Mouse (Mus musculus) MEL (cell line): ENCODE measurements around the gene Col18a1. TPM values are rescaled to one million over a fixed set of nuclear protein-coding genes. Genes with fewer than 3 reads are reported as not detected.

ENCODE experiments used
- DNase-seq: peaks from one replicate; pipeline ENCODE4 v3.0.0; 2011; ENCODE audit warnings: low read depth, low spot score
- H3K27ac ChIP-seq: 2 replicates; pipeline ENCODE4 v1.5.1; 2012; ENCODE audit warnings: low read depth, mild to moderate bottlenecking, control low read depth, low read length, moderate library complexity; ENCODE audit not compliant: control insufficient read depth
- H3K27me3 ChIP-seq, 2 experiments: fragments of 150-350 bp in 1 of 2; sonication (generic) in 1 of 2; 2 replicates each; pipeline ENCODE4 v1.6.1; 2012; ENCODE audit warnings: low read length in 2 of 2, mild to moderate bottlenecking in 2 of 2, improper control_type of control experiment in 1 of 2, moderate library complexity in 1 of 2; ENCODE audit not compliant: insufficient read depth in 2 of 2, control insufficient read depth in 1 of 2
- H3K36me3 ChIP-seq, 2 experiments: 2 replicates each; pipeline ENCODE4 v1.6.1; 2012 to 2014; ENCODE audit warnings: low read length in 2 of 2, improper control_type of control experiment in 1 of 2, inconsistent platforms in 1 of 2, mild to moderate bottlenecking in 1 of 2; ENCODE audit not compliant: insufficient read depth in 2 of 2, control insufficient read depth in 1 of 2
- H3K4me1 ChIP-seq, 2 experiments: fragments of 150-350 bp in 1 of 2; sonication (generic) in 1 of 2; 2 replicates each; pipeline ENCODE4 v1.6.1; 2012; ENCODE audit warnings: low read length in 2 of 2, improper control_type of control experiment in 1 of 2, mild to moderate bottlenecking in 1 of 2; ENCODE audit not compliant: insufficient read depth in 2 of 2, control insufficient read depth in 1 of 2
- H3K4me3 ChIP-seq, 2 experiments: fragments of 150-350 bp in 1 of 2; sonication (generic) in 1 of 2; 2 replicates each; pipeline ENCODE4 v1.5.1; 2012; ENCODE audit warnings: low read depth in 2 of 2, low read length in 2 of 2, mild to moderate bottlenecking in 2 of 2, moderate library complexity in 2 of 2, control low read depth in 1 of 2, improper control_type of control experiment in 1 of 2; ENCODE audit not compliant: control insufficient read depth in 1 of 2, insufficient read depth in 1 of 2
- H3K79me2 ChIP-seq: 2 replicates; pipeline ENCODE4 v1.6.1; 2012; ENCODE audit warnings: mild to moderate bottlenecking, low read length, moderate library complexity; ENCODE audit not compliant: control insufficient read depth, poor library complexity, insufficient read depth
- H3K9ac ChIP-seq: 2 replicates; pipeline ENCODE4 v1.6.1; 2012; ENCODE audit warnings: low read depth, mild to moderate bottlenecking, control low read depth, low read length, moderate library complexity; ENCODE audit not compliant: control insufficient read depth, poor library complexity, severe bottlenecking
- H3K9me3 ChIP-seq: fragments of 150-350 bp; sonication (generic); replicated peaks from 2 replicates; pipeline ENCODE4 v1.6.1; 2012; ENCODE audit warnings: mild to moderate bottlenecking, low read length, improper control_type of control experiment, moderate library complexity; ENCODE audit not compliant: insufficient read depth
- CHD1 ChIP-seq: IDR thresholded peaks from 2 replicates; pipeline ENCODE4 v1.6.1; 2012; ENCODE audit warnings: low read depth, mild to moderate bottlenecking, inconsistent platforms, low read length, improper control_type of control experiment
- CHD2 ChIP-seq: IDR thresholded peaks from 2 replicates; pipeline ENCODE4 v1.6.1; 2011; ENCODE audit warnings: low read length, improper control_type of control experiment
- E2F4 ChIP-seq: IDR thresholded peaks from 2 replicates; pipeline ENCODE4 v1.6.1; 2011; ENCODE audit warnings: low read depth, low read length, improper control_type of control experiment, borderline replicate concordance
- EP300 ChIP-seq, 2 experiments: IDR thresholded peaks; 2 replicates each; pipeline ENCODE4 v1.6.1; 2011; ENCODE audit warnings: improper control_type of control experiment in 2 of 2, low read length in 2 of 2, low read depth in 1 of 2, mild to moderate bottlenecking in 1 of 2
- GABPA ChIP-seq: IDR thresholded peaks from 2 replicates; pipeline ENCODE4 v1.6.1; 2012; ENCODE audit warnings: low read depth, mild to moderate bottlenecking, inconsistent platforms, low read length, improper control_type of control experiment, moderate library complexity
- JUND ChIP-seq: IDR thresholded peaks from 2 replicates; pipeline ENCODE4 v1.6.1; 2011; ENCODE audit warnings: low read depth, mild to moderate bottlenecking, improper control_type of control experiment, low read length
- MAZ ChIP-seq: IDR thresholded peaks from 2 replicates; pipeline ENCODE4 v1.6.1; 2012; ENCODE audit warnings: low read depth, mild to moderate bottlenecking, inconsistent platforms, low read length, improper control_type of control experiment
- MEF2A ChIP-seq: IDR thresholded peaks from 2 replicates; pipeline ENCODE4 v1.6.1; 2014; ENCODE audit warnings: low read depth, mild to moderate bottlenecking, inconsistent platforms, low read length, improper control_type of control experiment; ENCODE audit not compliant: poor library complexity, insufficient replicate concordance, severe bottlenecking; ENCODE audit errors: extremely low read depth
- NELFE ChIP-seq: IDR thresholded peaks from 2 replicates; pipeline ENCODE4 v1.6.1; 2011; ENCODE audit warnings: low read depth, low read length, improper control_type of control experiment
- NRF1 ChIP-seq: IDR thresholded peaks from 2 replicates; pipeline ENCODE4 v1.6.1; 2014; ENCODE audit warnings: low read depth, mild to moderate bottlenecking, inconsistent platforms, low read length, improper control_type of control experiment, moderate library complexity; ENCODE audit not compliant: poor library complexity, insufficient read depth, severe bottlenecking
- POLR2AphosphoS5 ChIP-seq: IDR thresholded peaks from 2 replicates; pipeline ENCODE4 v1.6.1; 2012; ENCODE audit warnings: low read depth, borderline replicate concordance, mild to moderate bottlenecking, inconsistent platforms, low read length, moderate library complexity, mixed read lengths
- RAD21 ChIP-seq: IDR thresholded peaks from 2 replicates; pipeline ENCODE4 v1.6.1; 2011; ENCODE audit warnings: mild to moderate bottlenecking, low read depth, low read length, improper control_type of control experiment
- RCOR1 ChIP-seq: IDR thresholded peaks from 2 replicates; pipeline ENCODE4 v1.6.1; 2012; ENCODE audit warnings: low read depth, mild to moderate bottlenecking, inconsistent platforms, low read length, improper control_type of control experiment
- SIN3A ChIP-seq: IDR thresholded peaks from 2 replicates; pipeline ENCODE4 v1.6.1; 2012; ENCODE audit warnings: low read length, improper control_type of control experiment, inconsistent platforms
- TCF12 ChIP-seq: IDR thresholded peaks from 2 replicates; pipeline ENCODE4 v1.6.1; 2014; ENCODE audit warnings: low read depth, mild to moderate bottlenecking, inconsistent platforms, low read length, improper control_type of control experiment, moderate library complexity
- USF2 ChIP-seq, 2 experiments: IDR thresholded peaks; 2 replicates each; pipeline ENCODE4 v1.6.1; 2011 to 2012; ENCODE audit warnings: improper control_type of control experiment in 2 of 2, low read length in 2 of 2, borderline replicate concordance in 1 of 2, inconsistent platforms in 1 of 2, low read depth in 1 of 2, mild to moderate bottlenecking in 1 of 2; ENCODE audit not compliant: insufficient read depth in 1 of 2
- ZKSCAN1 ChIP-seq: IDR thresholded peaks from 2 replicates; pipeline ENCODE4 v1.6.1; 2012; ENCODE audit warnings: low read depth, mild to moderate bottlenecking, inconsistent platforms, low read length, improper control_type of control experiment, moderate library complexity
- ZNF384 ChIP-seq: IDR thresholded peaks from 2 replicates; pipeline ENCODE4 v1.6.1; 2012; ENCODE audit warnings: low read depth, mild to moderate bottlenecking, inconsistent platforms, low read length, improper control_type of control experiment
- polyA plus RNA-seq, 2 experiments: library from polyadenylated mRNA; stranded (reverse) in 1 of 2; unstranded in 1 of 2; fragments of >175 nt in 1 of 2; fragments of >200 nt in 1 of 2; gene quantifications; 2 replicates each; pipeline versions ENCODE4 v1.2.1 to v1.2.4; 2012; ENCODE audit warnings: low replicate concordance in 2 of 2, low read depth in 1 of 2; ENCODE audit not compliant: insufficient read length in 2 of 2, insufficient read depth in 1 of 2, missing spikeins in 1 of 2
- total RNA-seq: library from RNA; depleted of rRNA; stranded (reverse); fragments of 300-350 nt; gene quantifications from 2 replicates; pipeline ENCODE4 v1.2.3, GENCODE M21; 2012

Gene Col18a1
- total and polyA plus RNA-seq, 3 experiments, result 0.46 to 1.3 TPM; not detected in 1

DNA sequence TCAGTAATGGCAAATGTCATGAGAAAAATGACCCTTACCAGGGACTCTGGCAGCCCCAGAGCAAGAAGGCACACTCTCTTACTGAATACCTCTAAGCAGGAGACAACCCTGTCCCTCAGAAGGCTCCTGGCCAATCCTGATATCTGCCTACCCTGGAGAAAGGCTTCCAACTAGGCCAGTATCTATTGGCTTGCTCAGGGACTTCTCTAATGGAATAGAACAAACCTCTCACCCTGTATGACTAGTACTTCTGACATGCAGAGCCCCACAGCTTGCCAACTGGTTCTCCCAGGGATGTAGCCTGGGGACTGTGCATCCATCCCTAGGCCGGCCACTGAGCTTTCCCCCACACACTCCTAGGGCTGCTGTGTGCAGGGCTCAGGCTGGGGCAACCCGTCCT lies 67.7 kb downstream of the Col18a1 start:
- peaks cover 0 to 14% of the 10 kb centered on the region in 2 experiments; a peak in 3 of 4 replicates for H3K27me3 ChIP-seq
- H3K4me1 ChIP-seq, result no peaks in the 10 kb centered on the region
- no peaks in the 10 kb centered on the region for H3K9me3 ChIP-seq
- no peak overlapping the region for H3K27ac ChIP-seq
- no peak for DNase-seq
- H3K9ac ChIP-seq, result no peak overlapping the region
- no peak overlapping the region for H3K4me3 ChIP-seq
- H3K79me2 ChIP-seq, result no peaks in the 10 kb centered on the region
- TF ChIP-seq NELFE (no peak), RCOR1 (no peak), EP300 (IDR thresholded peaks at IDR 0.05; ENCODE audit: low read depth in 1 of 2, low read length in 2 of 2) (no peak), CHD1 (no peak), JUND (no peak), CHD2 (no peak), MAZ (no peak), NRF1 (no peak), SIN3A (no peak), TCF12 (no peak), MEF2A (no peak), ZNF384 (no peak), POLR2AphosphoS5 (no peak), RAD21 (no peak), GABPA (no peak)
- no peaks in the 10 kb centered on the region for H3K36me3 ChIP-seq

GRCm38 (mm10) chr10:77097890-77098200 lies 68.5 kb downstream of the Col18a1 start:
- no peak overlapping the region for H3K27ac ChIP-seq
- TF ChIP-seq ZNF384 (no peak), POLR2AphosphoS5 (no peak), TCF12 (no peak), USF2 (IDR thresholded peaks at IDR 0.05; ENCODE audit: borderline replicate concordance in 1 of 2, insufficient read depth in 1 of 2, low read depth in 1 of 2, low read length in 2 of 2) (no peak), MEF2A (no peak), E2F4 (no peak), ZKSCAN1 (no peak)
- TF ChIP-seq, all 39 proteins: peak for 0
- Histone ChIP-seq H3K36me3 (no peaks in the 10 kb centered on the region), H3K9ac (no peak overlapping the region), H3K79me2 (no peaks in the 10 kb centered on the region), H3K9me3 (no peaks in the 10 kb centered on the region), H3K27me3 (peaks cover 0 to 14% of the 10 kb centered on the region in 2 experiments; a peak in 3 of 4 replicates), H3K4me1 (no peaks in the 10 kb centered on the region), H3K4me3 (no peak overlapping the region)
- no peak for DNase-seq
